Mouse (Mus musculus): ENCODE measurements around the gene Rngtt.

DNA sequence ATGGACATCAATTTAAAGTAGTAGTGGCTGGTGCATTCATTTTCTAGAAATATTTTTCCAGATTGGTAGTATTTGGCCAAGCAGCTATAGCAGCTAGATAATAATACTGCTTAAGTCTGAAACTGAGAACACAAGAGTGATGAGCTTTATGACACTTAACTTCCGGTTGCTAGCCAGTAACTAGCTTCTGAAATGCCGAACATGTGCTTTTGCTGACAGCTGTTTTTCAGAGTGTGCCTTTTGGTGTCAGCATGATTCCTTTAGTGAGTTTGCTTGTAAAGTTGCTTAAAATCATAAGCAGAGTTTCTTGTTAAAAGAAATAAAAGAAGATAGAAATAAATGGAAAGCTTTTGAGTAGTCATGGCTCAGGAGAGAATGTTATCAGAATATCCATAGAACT is 186.9 kb downstream of the Rngtt start:
- TF ChIP-seq EP300 (IDR thresholded peaks at IDR 0.05; ENCODE audit: low read depth) (no peak), CTCF (IDR thresholded peaks at IDR 0.05; ENCODE audit: low read depth) (no peak)
